Comparison of ENCODE assay signal across 10 mouse cellular contexts in the genomic region with DNA sequence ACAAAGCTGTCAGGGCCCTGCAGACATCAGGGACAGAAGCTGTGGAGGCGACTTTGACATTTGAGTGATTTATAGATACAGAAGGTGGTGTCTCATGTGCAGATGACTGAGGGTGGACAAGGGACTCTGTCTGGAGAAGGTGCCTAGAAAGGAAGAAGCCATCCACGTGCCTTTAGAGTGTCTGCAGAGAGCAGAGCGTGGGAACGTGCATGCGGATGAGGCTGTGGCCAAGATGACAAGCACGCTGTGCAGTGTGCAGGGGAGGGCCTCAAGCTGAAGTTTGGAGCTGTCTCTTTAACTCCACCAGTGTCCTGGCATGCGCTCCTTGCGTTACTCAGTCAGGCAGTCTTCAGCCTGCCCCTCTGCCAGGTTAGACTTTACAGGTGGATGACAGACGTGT. TPM values are rescaled to one million over a fixed set of nuclear protein-coding genes. Genes with fewer than 3 reads are reported as not detected.
DNase-seq lines count a peak whose midpoint lies in the region; ATAC-seq and TF ChIP-seq lines count a peak whose summit lies in the region.
"Had no signal": no experiment of that assay in that cellular context is flagged by ENCODE, and none has a peak within 500 bp of the region (broad histone marks: within the 10 kb centered on the region; RNA-seq: fewer than 3 reads in every experiment).

No protein-coding gene starts in this region.

- H3K27ac ChIP-seq in neural tube, embryonic 11.5 days (ENCODE audit: low read depth, low read length), result peak overlapping the region; percentile 61
- H3K27ac ChIP-seq in hindbrain, postnatal 0 days, result peak overlapping the region; percentile 58; the same call in 1 of the 2 replicates
- H3K27ac ChIP-seq: macrophage had no signal

- H3K27me3 ChIP-seq in neural tube, embryonic 11.5 days (ENCODE audit: control insufficient read depth, insufficient read depth, low read length), result no peaks in the 10 kb centered on the region
- H3K27me3 ChIP-seq in hindbrain, postnatal 0 days (ENCODE audit: insufficient read depth, low read length), result no peaks in the 10 kb centered on the region
- no peaks in the 10 kb centered on the region for H3K27me3 ChIP-seq in megakaryocyte, embryonic 14.5 days (replicated peaks)
- H3K27me3 ChIP-seq: Patski had no signal

- H3K9me3 ChIP-seq in neural tube, embryonic 11.5 days (ENCODE audit: control insufficient read depth, low read length), result no peaks in the 10 kb centered on the region
- H3K9me3 ChIP-seq in hindbrain, postnatal 0 days (ENCODE audit: low read length), result no peaks in the 10 kb centered on the region
- H3K9me3 ChIP-seq in megakaryocyte, embryonic 14.5 days, result no peaks in the 10 kb centered on the region

- ATAC-seq in neural tube, embryonic 11.5 days (ENCODE audit: insufficient read depth, low FRiP score, low TSS enrichment), result no peak
- ATAC-seq in hindbrain, postnatal 0 days, result peak; percentile 61
- ATAC-seq: Patski had no signal

- no peaks in the 10 kb centered on the region for H3K36me3 ChIP-seq in neural tube, embryonic 11.5 days (ENCODE audit: control insufficient read depth, insufficient read depth, low read length)
- H3K36me3 ChIP-seq in hindbrain, postnatal 0 days (ENCODE audit: insufficient read depth, low read length), result no peaks in the 10 kb centered on the region
- H3K36me3 ChIP-seq in megakaryocyte, embryonic 14.5 days (replicated peaks; ENCODE audit: low read length), result peaks cover 42% of the 10 kb centered on the region

- TF ChIP-seq CTCF in hindbrain, postnatal 0 days (IDR thresholded peaks at IDR 0.05; ENCODE audit: low read depth), result no peak

- H3K9ac ChIP-seq in neural tube, embryonic 11.5 days (ENCODE audit: low read length), result no peak overlapping the region
- H3K9ac ChIP-seq in hindbrain, postnatal 0 days (replicated peaks; ENCODE audit: low read length), result peak overlapping the region; percentile 40; the same call in 1 of the 2 replicates

- no peak for DNase-seq in neural tube, embryonic 11.5 days (ENCODE audit: low spot score)
- no peak for DNase-seq in neural tube, embryonic 10.5 days (ENCODE audit: extremely low spot score, low spot score)
- peak; percentile 65 for DNase-seq in hindbrain, postnatal 0 days (ENCODE audit: low spot score)
- DNase-seq in thymus, postnatal 25 days, result peak; percentile 39
- DNase-seq in ovary, postnatal 10 days (ENCODE audit: low spot score), result no peak
- DNase-seq in adrenal gland, postnatal 10 days, result no peak
- DNase-seq in retina, embryonic 14.5 days (ENCODE audit: low spot score), result no peak

- peak overlapping the region; percentile 26 for H3K4me2 ChIP-seq in neural tube, embryonic 11.5 days (ENCODE audit: low read depth)
- peak overlapping the region; percentile 47 for H3K4me2 ChIP-seq in hindbrain, postnatal 0 days (ENCODE audit: low read depth, low read length)

- no peak overlapping the region for H3K4me3 ChIP-seq in neural tube, embryonic 11.5 days (ENCODE audit: low read depth, low read length)
- H3K4me3 ChIP-seq in hindbrain, postnatal 0 days (ENCODE audit: low read length), result peak overlapping the region; percentile 18; the same call in 1 of the 2 replicates
- H3K4me3 ChIP-seq in megakaryocyte, embryonic 14.5 days (replicated peaks), result peak overlapping the region; percentile 88

- WGBS in neural tube, embryonic 11.5 days, result 65% methylated on average over 9 of the region's 9 CpGs
- 30% methylated on average over 9 of the region's 9 CpGs for WGBS in hindbrain, postnatal 0 days

- H3K4me1 ChIP-seq in neural tube, embryonic 11.5 days (ENCODE audit: control insufficient read depth, insufficient read depth, low read length), result peaks cover 46% of the 10 kb centered on the region
- H3K4me1 ChIP-seq in hindbrain, postnatal 0 days (ENCODE audit: insufficient read depth, low read length), result peaks cover 24% of the 10 kb centered on the region
- H3K4me1 ChIP-seq in megakaryocyte, embryonic 14.5 days, result peaks cover 100% of the 10 kb centered on the region

RNA-seq across cellular contexts. Expression of gene Phc2, which starts 34.5 kb away (rescaled TPM):
- polyA plus RNA-seq in neural tube, embryonic 11.5 days (2014; fragmentation: Nextera tagmentation; extraction: Ambion mirVana), result 109 and 123 TPM in 2 replicates
- total RNA-seq in hindbrain, postnatal 0 days (2014; rRNA removed), result 103 and 125 TPM in 2 replicates
- 46.1 and 50.7 TPM in 2 replicates for polyA plus RNA-seq in hindbrain, postnatal 0 days (2015; fragmentation: Nextera tagmentation; extraction: Ambion mirVana)
- polyA plus RNA-seq in megakaryocyte, embryonic 14.5 days (2012; ENCODE audit: insufficient read depth, low replicate concordance), result 56.0 and 121 TPM in 2 replicates
- 10 to 100 TPM; 76.2 to 77.8 TPM for total RNA-seq in adrenal gland, postnatal 10 days (2021)

Comparison
In these comparisons a context has a peak if more than half of its experiments do, and no peak if none do; other contexts are left out.
1. DNase-seq: peak in hindbrain, postnatal 0 days (single experiment) and thymus, postnatal 25 days (single experiment); none in neural tube, embryonic 11.5 days (single experiment), neural tube, embryonic 10.5 days (single experiment), ovary, postnatal 10 days (single experiment), adrenal gland, postnatal 10 days (single experiment) and retina, embryonic 14.5 days (single experiment).